Comparison of ENCODE assay signal across 10 mouse cellular contexts in genomic region chr9:121757432-121757831, GRCm38 (mm10). TPM values are rescaled to one million over a fixed set of nuclear protein-coding genes. Genes with fewer than 3 reads are reported as not detected.
DNase-seq lines count a peak whose midpoint lies in the region; ATAC-seq and TF ChIP-seq lines count a peak whose summit lies in the region.
"Had no signal": no experiment of that assay in that cellular context is flagged by ENCODE, and none has a peak within 500 bp of the region (broad histone marks: within the 10 kb centered on the region; RNA-seq: fewer than 3 reads in every experiment).

No protein-coding gene starts in this region.

- H3K27ac ChIP-seq in gastrocnemius, adult 2 months = peak overlapping the region; percentile 98

- intact Hi-C loops in gastrocnemius, adult 2 months (cut with DNase I) = loop anchor here (5.0 kb wide), 1 partner anchor 35 kb away; no protein-coding TSS in a partner anchor

- peak overlapping the region; percentile 1; the same call in 1 of the 2 replicates for H3K4me3 ChIP-seq in gastrocnemius, adult 2 months
- H3K4me3 ChIP-seq: erythroblast, embryonic 14.5 days had no signal

- no peak for TF ChIP-seq CTCF in gastrocnemius, adult 2 months (IDR thresholded peaks at IDR 0.05)

- ATAC-seq in inflammation-experienced regulatory T-cells, adult 6 months = peak; percentile 51

- DNase-seq in gastrocnemius, adult 2 months = peak; percentile 55
- DNase-seq in gastrocnemius, postnatal 10 days = no peak
- DNase-seq in thymus, postnatal 4 days = peak; percentile 55
- no peak for DNase-seq in thymus, postnatal 36 days
- DNase-seq in urinary bladder, postnatal 14 days (ENCODE audit: low spot score) = no peak
- no peak for DNase-seq in adrenal gland, postnatal 4 days (ENCODE audit: low spot score in 2 of 2)
- DNase-seq in left cerebral cortex, adult 9 months (ENCODE audit: low spot score in 2 of 2) = no peak

RNA-seq across cellular contexts. Expression of gene Zfp651, which starts 1.7 kb away (rescaled TPM):
- total RNA-seq in gastrocnemius, adult 2 months (2021) = 100 to 1,000 TPM; 127 to 157 TPM
- 10 to 100 TPM; 72.2 to 76.5 TPM for total RNA-seq in gastrocnemius, postnatal 10 days (2021)
- under 1 TPM in 2 of 3 experiments, not detected in 1; 0.23 to 0.24 TPM for polyA plus RNA-seq in inflammation-experienced regulatory T-cells, adult 6 months (2017; shearing (Covaris generic))
- total RNA-seq in adrenal gland, postnatal 4 days (2021) = 10 to 100 TPM; 66.6 to 72.6 TPM

RNA-seq across cellular contexts. Expression of gene Klhl40, which starts 20.0 kb away (rescaled TPM):
- total RNA-seq in gastrocnemius, adult 2 months (2021) = 100 to 1,000 TPM; 103 to 120 TPM
- total RNA-seq in gastrocnemius, postnatal 10 days (2021) = 100 to 1,000 TPM; 113 to 118 TPM
- polyA plus RNA-seq in inflammation-experienced regulatory T-cells, adult 6 months (2017; shearing (Covaris generic)) = not detected
- total RNA-seq in adrenal gland, postnatal 4 days (2021) = 1 to 10 TPM; 1.9 to 3.8 TPM
- total RNA-seq: G1E had no signal
- polyA plus RNA-seq: erythroblast, embryonic 14.5 days; G1E had no signal

RNA-seq across cellular contexts. Expression of gene Hhatl, which starts 34.9 kb away (rescaled TPM):
- 100 to 1,000 TPM; 151 to 153 TPM for total RNA-seq in gastrocnemius, adult 2 months (2021)
- total RNA-seq in gastrocnemius, postnatal 10 days (2021) = 100 to 1,000 TPM; 256 to 285 TPM
- not detected for polyA plus RNA-seq in inflammation-experienced regulatory T-cells, adult 6 months (2017; shearing (Covaris generic))
- 1 to 10 TPM; 1.5 to 4.5 TPM for total RNA-seq in adrenal gland, postnatal 4 days (2021)
- total RNA-seq: G1E had no signal
- polyA plus RNA-seq: erythroblast, embryonic 14.5 days; G1E had no signal

RNA-seq across cellular contexts. Expression of gene Nktr, which starts 38.5 kb away (rescaled TPM):
- 10 to 100 TPM; 41.3 to 42.6 TPM for total RNA-seq in gastrocnemius, adult 2 months (2021)
- total RNA-seq in gastrocnemius, postnatal 10 days (2021) = 10 to 100 TPM; 36.5 to 57.9 TPM
- 100 to 1,000 TPM; 108 to 126 (median 117) TPM for polyA plus RNA-seq in inflammation-experienced regulatory T-cells, adult 6 months (2017; shearing (Covaris generic))
- total RNA-seq in adrenal gland, postnatal 4 days (2021) = 100 to 1,000 TPM; 102 to 124 TPM

RNA-seq across cellular contexts. Expression of gene Ss18l2, which starts 47.3 kb away (rescaled TPM):
- 100 to 1,000 TPM; 108 to 137 TPM for total RNA-seq in gastrocnemius, adult 2 months (2021)
- total RNA-seq in gastrocnemius, postnatal 10 days (2021) = 10 to 100 TPM; 80.2 to 85.8 TPM
- polyA plus RNA-seq in inflammation-experienced regulatory T-cells, adult 6 months (2017; shearing (Covaris generic)) = 10 to 100 TPM; 45.5 to 68.0 (median 63.4) TPM
- total RNA-seq in adrenal gland, postnatal 4 days (2021) = 10 to 100 TPM; 52.6 to 52.8 TPM

Comparison
In these comparisons a context has a peak if more than half of its experiments do, and no peak if none do; other contexts are left out.
1. DNase-seq: peak in gastrocnemius, adult 2 months (single experiment) and thymus, postnatal 4 days (single experiment); none in gastrocnemius, postnatal 10 days (single experiment), thymus, postnatal 36 days (0 of 2), urinary bladder, postnatal 14 days (single experiment), adrenal gland, postnatal 4 days (0 of 2) and left cerebral cortex, adult 9 months (0 of 2).
2. RNA of gene Klhl40, which starts 20.0 kb away (total RNA-seq): 103 to 120 TPM in gastrocnemius, adult 2 months and 113 to 118 TPM in gastrocnemius, postnatal 10 days; 1.9 to 3.8 TPM in adrenal gland, postnatal 4 days; every median in the first group is over 10 times any median in the second.
3. RNA of gene Hhatl, which starts 34.9 kb away (total RNA-seq): 256 to 285 TPM in gastrocnemius, postnatal 10 days and 151 to 153 TPM in gastrocnemius, adult 2 months; 1.5 to 4.5 TPM in adrenal gland, postnatal 4 days; every median in the first group is over 10 times any median in the second.